Mouse (Mus musculus) hindbrain, embryonic 11.5 days (tissue): ENCODE data around the gene Fbxo9. TPM values are rescaled to one million over a fixed set of nuclear protein-coding genes. Genes with fewer than 3 reads are reported as not detected.
"Not testable (repeated sequence)": the region's sequence is repeated elsewhere in the genome, so short reads cannot be mapped to it uniquely, and the experiment has no call there.

Source experiments
- ATAC-seq: fragments of 200-750 bp; cut with Nextera tagmentation; 2 replicates; pipeline ENCODE4 v1.8.0; 2017; ENCODE audit warnings: mild to moderate bottlenecking, moderate TSS enrichment, moderate library complexity; ENCODE audit not compliant: low FRiP score
- DNase-seq: peaks from one replicate; pipeline ENCODE4 v3.0.0-alpha.2; 2015; ENCODE audit warnings: low spot score
- H3K27ac ChIP-seq: fragments of 300-500 bp; sonication (generic); 2 replicates; pipeline ENCODE4 v1.5.1; 2014; ENCODE audit warnings: mild to moderate bottlenecking, low read depth, low read length
- H3K27me3 ChIP-seq: fragments of 300-500 bp; sonication (generic); 2 replicates; pipeline ENCODE4 v1.6.1; 2014; ENCODE audit warnings: mild to moderate bottlenecking, low read length, moderate library complexity, mixed read lengths; ENCODE audit not compliant: control insufficient read depth, insufficient read depth
- H3K36me3 ChIP-seq: fragments of 300-500 bp; sonication (generic); 2 replicates; pipeline ENCODE4 v1.6.1; 2014; ENCODE audit warnings: mild to moderate bottlenecking, low read length, moderate library complexity, mixed read lengths; ENCODE audit not compliant: control insufficient read depth, insufficient read depth
- H3K4me1 ChIP-seq: fragments of 300-500 bp; sonication (generic); replicated peaks from 2 replicates; pipeline ENCODE4 v1.6.1; 2014; ENCODE audit warnings: low read length, mixed read lengths; ENCODE audit not compliant: control insufficient read depth, insufficient read depth
- H3K4me2 ChIP-seq: fragments of 300-500 bp; sonication (generic); replicated peaks from 2 replicates; pipeline ENCODE4 v1.6.1; 2014; ENCODE audit warnings: mild to moderate bottlenecking, low read depth, low read length
- H3K4me3 ChIP-seq: fragments of 300-500 bp; sonication (generic); 2 replicates; pipeline ENCODE4 v1.5.1; 2014; ENCODE audit warnings: low read depth, low read length
- H3K9ac ChIP-seq: fragments of 300-500 bp; sonication (generic); 2 replicates; pipeline ENCODE4 v1.6.1; 2014; ENCODE audit warnings: low read depth, low read length
- H3K9me3 ChIP-seq: fragments of 300-500 bp; sonication (generic); 2 replicates; pipeline ENCODE4 v1.6.1; 2016; ENCODE audit warnings: low read length; ENCODE audit not compliant: control insufficient read depth
- WGBS: fragments of 180-500 bp; shearing (Covaris S2); extraction: QIAGEN DNeasy Blood & Tissue Kit; methylation state at CpG from one replicate; pipeline ENCODE4 v1.1.7; 2014; 5-methylcytosine and 5-hydroxymethylcytosine counted together
- polyA plus RNA-seq: library from polyadenylated mRNA; unstranded; fragments of >200 nt; fragmentation: Nextera tagmentation; extraction: Ambion mirVana; gene quantifications from 2 replicates; pipeline ENCODE4 v1.2.1, GENCODE M21; 2014

The Fbxo9 gene
- polyA plus RNA-seq = 35.5 and 36.9 TPM in 2 replicates

DNA sequence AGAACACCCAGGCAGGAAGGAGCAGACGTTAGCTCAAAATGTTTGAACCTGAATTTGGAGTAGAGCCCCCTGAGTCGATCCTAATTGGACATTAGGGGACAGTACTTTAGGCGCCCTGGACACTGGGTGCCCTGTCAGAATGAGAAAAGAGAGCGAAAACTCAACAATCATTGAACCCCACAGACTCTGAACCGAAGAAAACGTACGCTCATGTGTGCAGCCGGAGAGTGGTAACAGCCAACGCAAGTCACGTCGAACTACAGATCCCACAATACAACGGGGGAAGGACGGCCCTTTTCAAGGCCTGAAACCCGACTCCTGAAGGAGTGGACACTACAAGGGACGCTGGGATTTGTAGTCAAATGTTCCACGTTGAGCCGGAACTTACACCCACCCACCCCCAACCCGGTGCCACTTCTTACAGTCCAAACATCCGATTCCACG, at the start of gene Fbxo9, which contains the start of gene Ick:
Gene Fbxo9 (minus strand): TSS at position 270 of the 444 bp plus-strand sequence.
Gene Ick (plus strand): TSS at position 397 of the 444 bp plus-strand sequence.
- Histone ChIP-seq H3K36me3 (no peaks in the 10 kb centered on the region), H3K4me3 (peak within 1 kb of the TSS; percentile 75), H3K27me3 (no peaks in the 10 kb centered on the region), H3K9me3 (no peaks in the 10 kb centered on the region), H3K27ac (peak within 1 kb of the TSS; percentile 79), H3K4me1 (no peaks in the 10 kb centered on the region), H3K9ac (peak within 1 kb of the TSS; percentile 85), H3K4me2 (peak within 1 kb of the TSS; percentile 80)
- DNase-seq = peak; percentile 94
- peak; percentile 93 for ATAC-seq
- WGBS = 0% methylated on average over 20 of the region's 20 CpGs

DNA sequence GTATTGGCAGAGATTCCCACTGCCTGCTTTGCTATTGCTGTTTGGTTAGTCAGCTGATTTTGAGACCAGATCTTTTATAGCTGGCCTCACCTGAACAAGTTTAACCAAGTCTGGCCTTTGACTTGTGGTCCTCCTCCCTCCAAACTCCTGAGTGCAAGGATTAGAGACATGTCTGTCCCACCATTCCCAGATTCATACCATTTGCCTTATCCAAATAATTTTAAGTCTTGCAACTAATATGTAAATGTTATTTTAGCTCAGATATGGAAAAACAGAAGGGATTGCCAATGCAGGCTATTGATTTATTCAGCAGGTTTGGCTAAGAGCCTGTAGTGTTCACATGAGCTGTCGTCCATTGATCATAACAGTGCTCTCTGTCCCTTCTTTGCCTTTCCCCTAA, 48.4 kb upstream of the Fbxo9 start:
- no peaks in the 10 kb centered on the region for H3K9me3 ChIP-seq
- WGBS = 93% methylated on average over 1 of the region's 1 CpGs
- H3K27ac ChIP-seq = no peak overlapping the region
- no peak overlapping the region for H3K9ac ChIP-seq
- H3K27me3 ChIP-seq = no peaks in the 10 kb centered on the region
- H3K4me1 ChIP-seq = no peaks in the 10 kb centered on the region
- no peak for DNase-seq
- no peak overlapping the region for H3K4me2 ChIP-seq
- no peak for ATAC-seq
- peaks cover 16% of the 10 kb centered on the region for H3K36me3 ChIP-seq
- no peak overlapping the region for H3K4me3 ChIP-seq

GRCm38 (mm10) chr9:78154211-78154977, 45.5 kb upstream of the Fbxo9 start:
- 89% methylated on average over 11 of the region's 11 CpGs for WGBS
- no peak for ATAC-seq
- H3K4me1 ChIP-seq = no peaks in the 10 kb centered on the region
- no peaks in the 10 kb centered on the region for H3K27me3 ChIP-seq
- H3K27ac ChIP-seq = no peak overlapping the region
- no peak for DNase-seq
- H3K9me3 ChIP-seq = no peaks in the 10 kb centered on the region
- H3K4me2 ChIP-seq = no peak overlapping the region
- H3K4me3 ChIP-seq = no peak overlapping the region
- H3K36me3 ChIP-seq = peaks cover 6% of the 10 kb centered on the region; the same call in 1 of the 2 replicates
- no peak overlapping the region for H3K9ac ChIP-seq

DNA sequence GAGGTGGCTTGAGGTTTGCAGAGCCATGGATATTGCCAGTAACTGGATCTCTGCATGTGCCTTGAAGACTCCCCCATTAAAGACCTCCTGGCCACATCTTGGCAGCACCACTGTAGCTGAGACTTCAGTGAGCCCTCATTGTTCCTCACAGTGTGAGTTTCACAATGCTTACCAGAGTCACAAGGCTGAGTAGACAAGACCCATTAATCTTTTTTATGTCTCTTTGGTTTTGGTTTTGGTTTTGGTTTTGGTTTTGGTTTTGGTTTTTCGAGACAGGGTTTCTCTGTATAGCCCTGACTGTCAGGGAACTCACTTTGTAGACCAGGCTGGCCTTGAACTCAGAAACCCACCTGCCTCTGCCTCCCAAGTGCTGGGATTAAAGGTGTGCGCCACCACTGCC, 40.9 kb upstream of the Fbxo9 start:
- ATAC-seq, H3K36me3 ChIP-seq: not testable (repeated sequence)

GRCm38 (mm10) chr9:78148149-78148548, 39.3 kb upstream of the Fbxo9 start:
- no peaks in the 10 kb centered on the region for H3K27me3 ChIP-seq
- 93% methylated on average over 6 of the region's 6 CpGs for WGBS
- no peak overlapping the region for H3K9ac ChIP-seq
- H3K4me2 ChIP-seq = no peak overlapping the region
- H3K36me3 ChIP-seq = no peaks in the 10 kb centered on the region; the same call in 1 of the 2 replicates
- ATAC-seq (no peak), DNase-seq (no peak)
- no peak overlapping the region for H3K27ac ChIP-seq
- no peaks in the 10 kb centered on the region for H3K9me3 ChIP-seq
- H3K4me1 ChIP-seq = no peaks in the 10 kb centered on the region
- no peak overlapping the region for H3K4me3 ChIP-seq

More for the DNA sequence above, 40.9 kb upstream of the Fbxo9 start:
- not testable (repeated sequence) for DNase-seq, H3K4me3 ChIP-seq, H3K4me2 ChIP-seq, H3K4me1 ChIP-seq, H3K9me3 ChIP-seq, H3K27ac ChIP-seq, H3K9ac ChIP-seq, H3K27me3 ChIP-seq
- WGBS = 91% methylated on average over 2 of the region's 2 CpGs

GRCm38 (mm10) chr9:78146627-78147026, 37.8 kb upstream of the Fbxo9 start:
- H3K4me1 ChIP-seq = no peaks in the 10 kb centered on the region

GRCm38 (mm10) chr9:78146099-78146498, 37.2 kb upstream of the Fbxo9 start:
- Histone ChIP-seq H3K4me2 (no peak overlapping the region), H3K27me3 (no peaks in the 10 kb centered on the region), H3K9me3 (no peaks in the 10 kb centered on the region), H3K4me1 (no peaks in the 10 kb centered on the region), H3K27ac (no peak overlapping the region), H3K4me3 (no peak overlapping the region), H3K36me3 (peaks cover 9% of the 10 kb centered on the region), H3K9ac (no peak overlapping the region)
- DNase-seq = no peak
- no peak for ATAC-seq
- 81% methylated on average over 4 of the region's 4 CpGs for WGBS

More at GRCm38 (mm10) chr9:78146627-78147026, 37.8 kb upstream of the Fbxo9 start:
- no peak for DNase-seq
- Histone ChIP-seq H3K27me3 (no peaks in the 10 kb centered on the region), H3K4me3 (no peak overlapping the region), H3K9ac (no peak overlapping the region), H3K36me3 (peaks cover 8% of the 10 kb centered on the region), H3K4me2 (no peak overlapping the region), H3K27ac (no peak overlapping the region), H3K9me3 (no peaks in the 10 kb centered on the region)
- no peak; the same call in 1 of the 2 replicates for ATAC-seq
- 80% methylated on average over 6 of the region's 6 CpGs for WGBS

DNA sequence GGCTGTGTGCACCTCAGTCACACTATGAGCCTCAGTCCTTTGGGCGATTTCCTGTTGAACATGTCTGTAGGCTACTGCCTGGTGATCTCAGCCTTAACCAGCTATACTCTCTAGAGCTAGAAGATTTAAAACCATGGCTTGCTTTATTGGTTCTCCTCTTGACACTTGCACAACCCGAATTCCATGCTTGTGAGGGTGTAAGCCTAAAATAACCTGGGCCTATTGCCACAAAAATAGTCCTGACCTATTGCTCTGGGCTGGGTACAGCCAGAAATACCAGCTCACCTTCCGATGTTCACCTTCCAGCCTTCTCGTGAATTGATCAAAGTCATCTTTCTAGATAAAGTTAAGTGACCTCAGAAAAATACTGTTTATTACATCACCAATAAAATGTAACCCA, 30.6 kb upstream of the Fbxo9 start:
- Histone ChIP-seq H3K27ac (no peak overlapping the region), H3K36me3 (peaks cover 9% of the 10 kb centered on the region), H3K4me3 (no peak overlapping the region), H3K4me1 (no peaks in the 10 kb centered on the region), H3K9me3 (no peaks in the 10 kb centered on the region), H3K4me2 (no peak overlapping the region), H3K9ac (no peak overlapping the region), H3K27me3 (no peaks in the 10 kb centered on the region)
- ATAC-seq (no peak), DNase-seq (no peak)
- WGBS = 92% methylated on average over 4 of the region's 4 CpGs
